Mouse (Mus musculus) E14TG2a.4 (cell line): Measurements from ENCODE around the gene Vps4b.

Experiments used
- CTCF ChIP-seq: conservative IDR thresholded peaks from 2 replicates; pipeline ENCODE4 v1.5.1; 2014; ENCODE audit warnings: low read length
- POU5F1 ChIP-seq: IDR thresholded peaks from 2 replicates; pipeline ENCODE4 v1.6.1; 2014; ENCODE audit warnings: low read length, borderline replicate concordance

GRCm38 (mm10) chr1:106764846-106765245 is 31.7 kb downstream of the Vps4b start:
- TF ChIP-seq CTCF (no peak), POU5F1 (no peak)
